Mouse (Mus musculus) liver, embryonic 12.5 days (tissue): ENCODE measurements around the gene Sec14l1. TPM values are rescaled to one million over a fixed set of nuclear protein-coding genes. Genes with fewer than 3 reads are reported as not detected.

ENCODE experiments used
- ATAC-seq: fragments of 200-750 bp; cut with Nextera tagmentation; 2 replicates; pipeline ENCODE4 v1.8.0; 2017; ENCODE audit warnings: moderate number of reproducible peaks, mild to moderate bottlenecking, moderate library complexity
- H3K27ac ChIP-seq: fragments of 300-500 bp; sonication (generic); 2 replicates; pipeline ENCODE4 v1.5.1; 2016; ENCODE audit warnings: mild to moderate bottlenecking
- H3K27me3 ChIP-seq: fragments of 300-500 bp; sonication (generic); replicated peaks from 2 replicates; pipeline ENCODE4 v1.6.1; 2016; ENCODE audit warnings: mild to moderate bottlenecking, moderate library complexity
- H3K36me3 ChIP-seq: fragments of 300-500 bp; sonication (generic); 2 replicates; pipeline ENCODE4 v1.6.1; 2016; ENCODE audit warnings: mild to moderate bottlenecking, moderate library complexity
- H3K4me1 ChIP-seq: fragments of 300-500 bp; sonication (generic); 2 replicates; pipeline ENCODE4 v1.6.1; 2016
- H3K4me2 ChIP-seq: fragments of 300-500 bp; sonication (generic); 2 replicates; pipeline ENCODE4 v1.6.1; 2016; ENCODE audit warnings: mild to moderate bottlenecking, moderate library complexity
- H3K4me3 ChIP-seq: fragments of 300-500 bp; sonication (generic); 2 replicates; pipeline ENCODE4 v1.5.1; 2016; ENCODE audit warnings: mild to moderate bottlenecking, moderate library complexity
- H3K9ac ChIP-seq: fragments of 300-500 bp; sonication (generic); 2 replicates; pipeline ENCODE4 v1.6.1; 2016; ENCODE audit warnings: mild to moderate bottlenecking, moderate library complexity
- H3K9me3 ChIP-seq: fragments of 300-500 bp; sonication (generic); replicated peaks from 2 replicates; pipeline ENCODE4 v1.6.1; 2016; ENCODE audit warnings: mild to moderate bottlenecking, moderate library complexity
- WGBS: fragments of 180-500 bp; shearing (Covaris S2); methylation state at CpG from one replicate; pipeline ENCODE4 v1.1.7; 2016; ENCODE audit not compliant: insufficient replicate concordance; 5-methylcytosine and 5-hydroxymethylcytosine counted together
- polyA plus RNA-seq: library from polyadenylated mRNA; unstranded; fragments of >200 nt; fragmentation: Nextera tagmentation; extraction: Ambion mirVana; gene quantifications from 2 replicates; pipeline ENCODE4 v1.2.1, GENCODE M21; 2016

Sec14l1 gene
- polyA plus RNA-seq, 1 experiment from 2014 or later = 26.9 TPM

- 78% methylated on average over 11 of the region's 11 CpGs for WGBS
- H3K36me3 ChIP-seq = no peaks in the 10 kb centered on the region
- H3K27me3 ChIP-seq = peaks cover 7% of the 10 kb centered on the region; the same call in 1 of the 2 replicates
- no peak overlapping the region for H3K9ac ChIP-seq
- no peak overlapping the region for H3K4me3 ChIP-seq
- ATAC-seq = no peak
- no peak overlapping the region for H3K4me2 ChIP-seq
- H3K9me3 ChIP-seq = no peaks in the 10 kb centered on the region
- H3K4me1 ChIP-seq = no peaks in the 10 kb centered on the region
- H3K27ac ChIP-seq = no peak overlapping the region
Measured at GRCm38 (mm10) chr11:117169088-117169635, 54.2 kb downstream of the Sec14l1 start.

- H3K9ac ChIP-seq = no peak overlapping the region
- H3K27me3 ChIP-seq = peaks cover 7% of the 10 kb centered on the region; the same call in 1 of the 2 replicates
- H3K4me2 ChIP-seq = no peak overlapping the region
- H3K4me3 ChIP-seq = no peak overlapping the region
- no peaks in the 10 kb centered on the region for H3K36me3 ChIP-seq
- 85% methylated on average over 19 of the region's 19 CpGs for WGBS
- 0 out of 2 replicates have a peak, but pooled peaks cover 7% of the 10 kb centered on the region for H3K4me1 ChIP-seq
- no peak for ATAC-seq
- H3K27ac ChIP-seq = no peak overlapping the region
- H3K9me3 ChIP-seq = no peaks in the 10 kb centered on the region
Measured at GRCm38 (mm10) chr11:117169801-117170565, 55.0 kb downstream of the Sec14l1 start.

- H3K9me3 ChIP-seq = no peaks in the 10 kb centered on the region
- H3K27me3 ChIP-seq = no peaks in the 10 kb centered on the region
- H3K9ac ChIP-seq = no peak overlapping the region
- WGBS = 49% methylated on average over 18 of the region's 18 CpGs
- no peaks in the 10 kb centered on the region for H3K36me3 ChIP-seq
- H3K4me1 ChIP-seq = peaks cover 10% of the 10 kb centered on the region; the same call in 1 of the 2 replicates
- ATAC-seq = no peak
- no peak overlapping the region for H3K27ac ChIP-seq
- H3K4me3 ChIP-seq = no peak overlapping the region
- peak overlapping the region; percentile 34 for H3K4me2 ChIP-seq
Measured at GRCm38 (mm10) chr11:117174098-117174892, 59.3 kb downstream of the Sec14l1 start.

- peaks cover 2% of the 10 kb centered on the region for H3K9me3 ChIP-seq
- H3K9ac ChIP-seq = no peak overlapping the region
- H3K4me3 ChIP-seq = peak overlapping the region; percentile 4; the same call in 1 of the 2 replicates
- no peak overlapping the region for H3K27ac ChIP-seq
- no peak for ATAC-seq
- H3K4me2 ChIP-seq = peak overlapping the region; percentile 34
- no peaks in the 10 kb centered on the region for H3K36me3 ChIP-seq
- WGBS = 39% methylated on average over 15 of the region's 15 CpGs
- H3K4me1 ChIP-seq = peaks cover 10% of the 10 kb centered on the region; the same call in 1 of the 2 replicates
- no peaks in the 10 kb centered on the region for H3K27me3 ChIP-seq
Measured at GRCm38 (mm10) chr11:117174924-117175323, 60.0 kb downstream of the Sec14l1 start.

- Histone ChIP-seq H3K4me2 (no peak overlapping the region), H3K4me3 (no peak overlapping the region), H3K4me1 (peaks cover 10% of the 10 kb centered on the region; the same call in 1 of the 2 replicates), H3K9me3 (peaks cover 7% of the 10 kb centered on the region), H3K27me3 (no peaks in the 10 kb centered on the region), H3K9ac (no peak overlapping the region), H3K27ac (no peak overlapping the region), H3K36me3 (no peaks in the 10 kb centered on the region)
- WGBS = 72% methylated on average over 12 of the region's 12 CpGs
- ATAC-seq = no peak
Measured at GRCm38 (mm10) chr11:117175472-117175871, 60.5 kb downstream of the Sec14l1 start.

GRCm38 (mm10) chr11:117176304-117176703 is 61.3 kb downstream of the Sec14l1 start:
- Histone ChIP-seq H3K9ac (no peak overlapping the region), H3K4me2 (no peak overlapping the region), H3K27ac (no peak overlapping the region), H3K36me3 (no peaks in the 10 kb centered on the region), H3K4me1 (peaks cover 10% of the 10 kb centered on the region; the same call in 1 of the 2 replicates), H3K27me3 (no peaks in the 10 kb centered on the region), H3K4me3 (no peak overlapping the region), H3K9me3 (peaks cover 7% of the 10 kb centered on the region)
- WGBS = 27% methylated on average over 5 of the region's 5 CpGs
- peak; percentile 27; the same call in 1 of the 2 replicates for ATAC-seq

GRCm38 (mm10) chr11:117176900-117177299 is 61.9 kb downstream of the Sec14l1 start:
- peak; percentile 56 for ATAC-seq
- Histone ChIP-seq H3K4me1 (peaks cover 10% of the 10 kb centered on the region; the same call in 1 of the 2 replicates), H3K27ac (no peak overlapping the region), H3K27me3 (no peaks in the 10 kb centered on the region), H3K36me3 (no peaks in the 10 kb centered on the region), H3K9ac (no peak overlapping the region), H3K9me3 (peaks cover 12% of the 10 kb centered on the region), H3K4me3 (no peak overlapping the region), H3K4me2 (no peak overlapping the region)
- 57% methylated on average over 5 of the region's 5 CpGs for WGBS

GRCm38 (mm10) chr11:117177303-117177979 is 62.5 kb downstream of the Sec14l1 start:
- peaks cover 17% of the 10 kb centered on the region for H3K9me3 ChIP-seq
- peak; percentile 69 for ATAC-seq
- H3K4me2 ChIP-seq = no peak overlapping the region
- no peak overlapping the region for H3K4me3 ChIP-seq
- peaks cover 10% of the 10 kb centered on the region; the same call in 1 of the 2 replicates for H3K4me1 ChIP-seq
- no peaks in the 10 kb centered on the region for H3K27me3 ChIP-seq
- WGBS = 38% methylated on average over 10 of the region's 11 CpGs
- no peaks in the 10 kb centered on the region for H3K36me3 ChIP-seq
- no peak overlapping the region for H3K27ac ChIP-seq
- no peak overlapping the region for H3K9ac ChIP-seq

GRCm38 (mm10) chr11:117179902-117180301 is 64.9 kb downstream of the Sec14l1 start:
- Histone ChIP-seq H3K9ac (no peak overlapping the region), H3K36me3 (no peaks in the 10 kb centered on the region), H3K4me3 (no peak overlapping the region), H3K4me1 (peaks cover 4% of the 10 kb centered on the region; the same call in 1 of the 2 replicates), H3K27me3 (no peaks in the 10 kb centered on the region; the same call in 1 of the 2 replicates), H3K9me3 (peaks cover 17% of the 10 kb centered on the region), H3K27ac (no peak overlapping the region), H3K4me2 (no peak overlapping the region)
- 75% methylated on average over 5 of the region's 5 CpGs for WGBS
- ATAC-seq = no peak

- Histone ChIP-seq H3K27ac (no peak overlapping the region), H3K4me1 (no peaks in the 10 kb centered on the region), H3K9ac (no peak overlapping the region), H3K4me3 (no peak overlapping the region), H3K36me3 (no peaks in the 10 kb centered on the region), H3K4me2 (no peak overlapping the region), H3K9me3 (peaks cover 17% of the 10 kb centered on the region), H3K27me3 (no peaks in the 10 kb centered on the region; the same call in 1 of the 2 replicates)
- 66% methylated on average over 3 of the region's 3 CpGs for WGBS
- ATAC-seq = no peak
Measured at GRCm38 (mm10) chr11:117182808-117183207, 67.8 kb downstream of the Sec14l1 start.

- Histone ChIP-seq H3K9ac (no peak overlapping the region), H3K4me3 (no peak overlapping the region), H3K36me3 (no peaks in the 10 kb centered on the region), H3K27me3 (peaks cover under 1% of the 10 kb centered on the region), H3K4me1 (no peaks in the 10 kb centered on the region), H3K4me2 (no peak overlapping the region), H3K9me3 (peaks cover 17% of the 10 kb centered on the region), H3K27ac (no peak overlapping the region)
- no peak for ATAC-seq
- 56% methylated on average over 3 of the region's 3 CpGs for WGBS
Measured at GRCm38 (mm10) chr11:117183299-117183698, 68.3 kb downstream of the Sec14l1 start.
